Mouse (Mus musculus) adrenal gland, adult 18-20 months (tissue): ENCODE measurements around the gene Rbp4. TPM values are rescaled to one million over a fixed set of nuclear protein-coding genes. Genes with fewer than 3 reads are reported as not detected.

Experiments used
- DNase-seq, 2 experiments: peaks; one replicate each; pipeline ENCODE4 v3.0.0; 2021 to 2022; ENCODE audit warnings: low spot score in 2 of 2
- total RNA-seq, 2 experiments: library from RNA; stranded (reverse); gene quantifications; 1 replicate in 1 of 2; 2 replicates in 1 of 2; pipeline ENCODE4 v1.2.3; 2021

Rbp4 gene
- total RNA-seq, 2 experiments from 2014 or later = 42.9 to 149 TPM

DNA sequence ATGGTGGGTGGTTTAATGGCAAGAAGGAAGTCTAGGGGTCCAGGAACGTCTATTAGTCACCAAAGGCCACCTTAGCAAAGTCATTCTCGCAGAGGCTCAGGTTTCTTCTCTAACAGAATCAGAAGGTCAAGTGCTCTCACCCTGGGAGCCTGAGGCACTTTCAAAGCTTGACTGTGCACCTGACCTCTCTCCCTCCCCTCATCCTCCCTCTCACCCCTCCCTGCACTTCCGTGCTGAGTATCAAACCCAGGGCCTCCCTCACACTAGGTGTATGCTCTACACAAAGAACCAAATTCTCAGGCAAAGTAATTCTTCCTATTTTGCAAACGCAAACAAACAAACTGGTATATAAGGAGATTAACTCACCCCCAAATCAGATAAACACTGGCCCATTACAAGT, 28.9 kb downstream of the Rbp4 start:
- no peak for DNase-seq

DNA sequence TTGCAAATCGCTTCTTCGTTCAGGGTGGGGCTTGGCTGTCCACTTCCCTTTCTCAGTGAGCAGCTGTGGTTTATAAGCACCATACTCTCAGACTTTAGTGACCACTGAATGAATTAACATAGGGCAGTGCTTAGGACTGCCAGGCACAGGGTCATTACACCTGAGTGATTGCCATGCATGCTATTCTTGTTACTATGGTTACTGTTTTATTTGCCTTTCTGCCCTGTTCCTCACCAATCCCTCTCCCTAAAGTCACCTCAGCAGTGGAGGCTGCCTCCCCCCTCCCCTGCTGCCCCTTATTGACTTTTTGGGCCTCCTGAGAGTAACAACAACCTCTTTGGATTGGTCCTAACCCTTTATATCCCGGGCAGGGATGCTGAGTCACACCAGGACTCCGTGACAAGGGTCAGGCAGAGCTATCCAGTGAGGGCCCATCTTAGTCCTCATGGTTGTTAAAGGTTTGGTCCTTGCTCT, 33.5 kb downstream of the Rbp4 start:
- DNase-seq = no peak

DNA sequence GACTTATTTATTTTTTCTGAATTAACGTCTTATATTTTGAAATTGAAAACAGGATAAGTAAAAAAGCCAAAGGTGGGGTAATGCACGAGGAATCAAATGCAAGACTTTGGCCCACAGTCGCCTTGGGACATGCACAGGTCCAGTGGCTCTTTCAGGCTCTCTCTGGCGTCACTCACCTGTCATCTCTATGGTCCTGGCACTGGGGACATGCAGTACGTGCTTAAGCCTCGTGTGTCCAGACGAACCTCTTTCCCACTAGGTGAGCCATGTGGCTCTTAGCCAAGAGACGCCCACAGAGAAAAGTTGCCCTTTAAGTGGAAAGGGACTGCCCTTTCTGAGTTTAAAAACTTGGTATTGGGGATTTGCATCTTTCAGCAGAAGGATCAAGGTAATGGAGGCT, 35.7 kb downstream of the Rbp4 start:
- DNase-seq = no peak

DNA sequence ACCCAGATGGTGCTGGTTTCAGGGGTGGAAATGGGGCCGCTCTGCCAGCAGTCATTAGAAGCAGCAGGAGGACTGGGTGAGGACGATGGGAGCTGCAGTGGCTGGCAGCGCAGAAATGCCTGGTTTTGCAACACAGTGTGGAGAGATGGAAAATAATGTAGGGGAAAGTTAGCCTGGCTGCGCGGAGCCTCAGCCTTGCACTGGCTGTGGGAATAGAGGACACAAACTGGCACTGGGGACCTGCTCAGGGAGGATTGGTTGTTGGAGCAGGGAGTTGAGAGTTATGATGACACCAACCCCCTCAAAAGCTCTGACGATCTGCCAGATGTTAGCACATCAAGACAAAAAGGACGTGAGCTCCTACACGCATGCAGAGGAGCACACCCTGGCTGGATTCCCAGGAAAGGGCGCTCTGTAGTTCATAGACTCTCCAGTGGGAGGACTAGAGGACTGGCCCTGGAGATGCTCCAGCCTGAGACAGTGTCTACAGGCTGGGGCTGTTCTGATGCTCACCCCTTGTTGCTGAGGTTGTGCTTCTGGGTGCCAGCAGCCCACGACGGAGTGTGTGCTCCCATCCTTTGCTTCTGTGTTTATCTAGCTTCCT, 38.0 kb downstream of the Rbp4 start:
- peak; percentile 8 to 26 for DNase-seq

DNA sequence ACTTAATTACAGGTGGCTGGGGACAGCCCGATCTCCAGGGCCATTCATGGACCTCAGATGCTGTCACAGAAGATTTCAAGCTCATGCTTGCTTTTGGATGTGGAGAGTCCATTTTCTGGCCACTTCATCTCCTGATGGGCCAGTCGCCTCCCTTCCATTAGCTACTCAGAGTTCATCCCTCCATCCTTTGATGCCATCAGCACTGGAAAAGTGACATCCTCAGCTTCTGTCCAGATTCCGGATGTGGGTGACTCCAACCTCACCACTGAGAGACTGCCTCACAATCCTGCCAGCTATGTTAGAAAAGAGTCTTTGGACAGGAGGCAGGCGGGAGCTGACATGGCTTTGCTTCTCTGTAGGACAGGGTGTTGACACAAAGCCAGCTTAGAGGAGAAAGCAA, 39.2 kb downstream of the Rbp4 start:
- DNase-seq = no peak

DNA sequence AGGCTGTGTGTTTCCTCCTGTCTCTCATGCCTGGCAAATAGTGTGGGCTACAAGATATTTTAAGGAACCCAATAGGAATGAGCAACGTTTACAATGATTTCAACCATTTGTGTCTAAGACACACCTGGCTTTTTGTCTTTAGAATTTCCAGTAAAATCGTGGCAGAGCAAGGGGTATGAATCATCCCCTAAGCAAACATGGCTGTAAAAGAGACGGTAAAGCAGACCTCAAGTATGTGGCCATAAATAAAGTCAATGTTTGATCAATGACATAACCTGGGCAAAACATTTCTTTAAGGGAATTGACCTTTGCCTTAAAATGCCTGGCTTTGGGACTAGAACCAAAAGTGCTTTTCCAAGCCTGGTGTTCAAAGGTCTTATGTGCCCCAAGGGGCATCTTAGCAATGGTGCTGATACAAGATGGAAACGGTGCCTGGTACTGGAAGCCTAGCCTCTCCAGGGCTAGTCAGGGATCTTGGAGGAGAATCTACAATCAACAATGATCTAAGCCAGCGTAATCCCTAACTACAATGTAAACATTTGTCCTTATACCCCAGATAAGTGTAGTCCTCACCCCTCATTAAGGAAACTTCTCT, 42.1 kb downstream of the Rbp4 start:
- no peak for DNase-seq

DNA sequence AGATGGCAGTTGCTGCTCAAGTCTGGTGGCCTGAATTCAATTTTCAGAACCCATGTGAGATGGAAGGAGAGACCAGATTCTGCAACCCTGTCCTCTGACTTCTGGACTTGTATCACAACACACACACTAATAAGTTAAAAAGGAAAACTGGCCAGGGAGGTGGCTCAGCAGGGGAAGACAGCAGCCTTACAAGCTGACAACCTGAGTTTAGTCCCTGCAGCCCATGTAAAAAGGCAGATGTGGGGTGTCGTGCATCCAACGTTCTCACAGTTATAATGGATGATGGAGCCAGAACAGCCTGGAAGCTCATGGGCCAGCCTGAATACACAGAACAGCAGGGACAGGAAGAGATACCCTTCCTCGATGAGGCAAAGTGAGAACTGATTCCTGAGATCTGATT, 43.7 kb downstream of the Rbp4 start:
- no peak for DNase-seq

DNA sequence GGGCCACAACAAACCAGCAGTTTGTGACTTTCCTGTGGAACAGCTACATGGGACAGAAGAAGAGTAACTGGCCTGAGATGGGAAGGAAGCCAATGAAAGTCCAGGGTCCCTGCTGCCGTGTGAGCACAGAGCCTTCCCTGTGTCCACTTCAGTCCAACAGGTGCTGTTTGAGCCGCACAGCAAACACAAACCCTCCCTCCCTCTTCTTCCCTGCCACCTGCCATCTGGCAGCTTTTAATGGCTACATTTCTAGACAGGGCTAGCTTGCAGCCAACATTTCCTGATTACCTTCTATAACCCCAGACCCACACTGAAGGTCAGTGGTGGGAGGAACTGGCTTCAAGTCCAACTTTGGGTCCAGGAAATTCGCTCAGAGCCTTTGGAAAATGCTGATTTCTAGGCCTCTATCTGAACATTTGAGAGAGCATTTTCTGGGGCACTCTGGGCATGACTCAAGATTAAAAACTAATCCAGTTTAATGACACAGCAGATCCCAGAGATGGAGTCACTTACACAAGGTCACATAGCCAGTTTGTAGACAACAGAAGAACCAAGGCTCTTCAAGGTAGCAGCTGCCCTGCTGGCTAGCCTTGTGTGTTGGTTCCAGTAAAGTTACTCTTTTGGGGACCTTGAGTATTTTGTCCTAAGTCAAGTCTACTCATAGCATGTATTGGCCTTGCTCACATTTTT, 47.1 kb downstream of the Rbp4 start:
- no peak for DNase-seq

DNA sequence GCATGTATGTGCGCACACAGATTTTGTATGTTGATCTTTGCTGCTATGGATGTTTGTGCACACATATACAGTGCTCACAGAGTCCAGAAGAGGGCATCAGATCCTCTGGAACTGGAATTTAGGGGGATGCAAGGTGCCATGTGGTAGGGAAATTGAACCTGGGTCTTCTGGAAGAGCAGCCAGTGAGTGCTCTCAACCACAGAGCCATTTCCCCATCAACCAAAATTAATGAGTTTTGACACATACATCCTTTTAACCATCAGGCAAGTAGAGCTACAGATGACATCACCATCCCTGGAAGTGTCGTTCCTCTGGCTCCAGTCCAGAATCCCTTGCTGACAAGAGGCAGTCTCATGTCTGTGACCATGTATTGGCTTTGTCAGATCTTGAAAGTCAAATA, 48.8 kb downstream of the Rbp4 start:
- DNase-seq = peak in 1 of 2 experiments; percentile 32

DNA sequence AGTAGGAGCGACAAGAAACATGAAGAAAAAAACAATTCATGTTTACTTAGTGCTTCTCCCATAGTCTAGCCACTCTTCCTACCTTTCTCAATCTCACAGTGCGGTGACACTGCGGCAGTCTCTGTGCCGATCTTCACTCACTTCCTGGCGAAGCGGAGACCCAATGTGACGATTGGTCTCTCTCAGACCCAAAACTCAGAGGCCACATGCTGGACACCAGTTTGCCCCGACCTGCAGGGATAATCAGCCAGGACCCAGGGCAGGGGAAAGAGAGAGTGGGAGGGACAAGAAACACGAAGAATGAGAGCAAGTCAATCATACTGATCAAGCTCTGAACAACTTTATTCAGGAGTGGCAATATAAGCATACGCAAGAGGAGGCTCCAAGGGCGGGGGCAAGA, 50.0 kb downstream of the Rbp4 start:
- no peak for DNase-seq

DNA sequence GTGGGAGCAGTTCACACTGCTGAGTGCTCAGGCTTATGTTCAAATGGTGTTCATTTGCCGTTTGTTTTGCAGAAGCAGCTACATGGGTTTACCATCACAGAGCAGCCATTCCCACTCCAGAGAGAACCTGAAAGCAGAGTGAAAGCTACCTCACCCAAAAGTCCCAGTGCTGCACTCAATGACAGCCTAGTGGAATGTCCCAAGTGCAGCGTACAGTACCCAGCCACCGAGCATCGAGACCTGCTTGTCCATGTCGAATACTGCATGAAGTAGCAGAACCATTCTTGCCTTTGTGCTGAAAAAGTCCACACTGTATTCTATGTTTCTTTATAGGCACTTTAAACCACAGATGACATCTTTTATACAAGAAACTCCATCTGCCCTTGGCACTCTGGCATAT, 51.9 kb downstream of the Rbp4 start:
- no peak for DNase-seq

Other genes starting within 250 kb of the Rbp4 start
- gene Myof, start 81.7 kb downstream of the Rbp4 start, total RNA-seq = 10 to 100 TPM; 29.4 to 34.1 TPM
- under 1 TPM; 0.35 to 0.73 TPM for gene Cep55, start 70.3 kb downstream of the Rbp4 start, total RNA-seq
- 10 to 100 TPM; 14.0 to 40.8 TPM for gene Ffar4, start 28.2 kb downstream of the Rbp4 start, total RNA-seq
- gene Pde6c, start 7.5 kb upstream of the Rbp4 start, total RNA-seq = not detected
- gene Fra10ac1, start 98.9 kb upstream of the Rbp4 start, total RNA-seq = 10 to 100 TPM; 13.0 to 14.7 TPM
- gene Lgi1, start 139.3 kb upstream of the Rbp4 start, total RNA-seq = under 1 TPM; 0.74 to 0.93 TPM